ENCODE assay signal across 28 mouse cellular contexts in genomic region chr11:53623573-53623972, GRCm38 (mm10). TPM values are rescaled to one million over a fixed set of nuclear protein-coding genes. Genes with fewer than 3 reads are reported as not detected.
"Had no signal": no experiment of that assay in that cellular context is flagged by ENCODE, and none has a peak within 500 bp of the region (broad histone marks: within the 10 kb centered on the region; RNA-seq: fewer than 3 reads in every experiment).

No protein-coding gene starts in this region.

- ATAC-seq: midbrain, embryonic 13.5 days; midbrain, embryonic 15.5 days had no signal

- H3K27ac ChIP-seq: liver, embryonic 14.5 days; macrophage; midbrain, embryonic 13.5 days; midbrain, embryonic 15.5 days; neural tube, embryonic 13.5 days; neural tube, embryonic 15.5 days; stomach, embryonic 15.5 days; stomach, postnatal 0 days had no signal

- H3K4me1 ChIP-seq: midbrain, embryonic 13.5 days; midbrain, embryonic 15.5 days; neural tube, embryonic 13.5 days; neural tube, embryonic 15.5 days; stomach, embryonic 15.5 days had no signal

- H3K27me3 ChIP-seq: midbrain, embryonic 13.5 days; midbrain, embryonic 15.5 days; neural tube, embryonic 13.5 days; neural tube, embryonic 15.5 days; stomach, embryonic 15.5 days had no signal

- DNase-seq: lung, adult 18-20 months; lung, embryonic 14.5 days; lung, postnatal 10 days; lung, postnatal 36 days; retina, postnatal 1 day; right cerebral cortex, adult 18-20 months; right cerebral cortex, postnatal 25 days; thymus, adult 2 months; thymus, postnatal 25 days; thymus, postnatal 4 days had no signal

- H3K4me3 ChIP-seq: midbrain, embryonic 13.5 days; midbrain, embryonic 15.5 days; myocyte; neural tube, embryonic 13.5 days; neural tube, embryonic 15.5 days; stomach, embryonic 15.5 days had no signal

- H3K36me3 ChIP-seq: midbrain, embryonic 13.5 days; midbrain, embryonic 15.5 days; neural tube, embryonic 13.5 days; neural tube, embryonic 15.5 days; stomach, embryonic 15.5 days had no signal

- H3K9me3 ChIP-seq: midbrain, embryonic 15.5 days; neural tube, embryonic 13.5 days; neural tube, embryonic 15.5 days; stomach, embryonic 15.5 days had no signal

RNA-seq across cellular contexts. Expression of gene Il4, which starts 5.1 kb away (rescaled TPM):
- total RNA-seq: megakaryocyte progenitor cell, adult 5-6 weeks; midbrain, postnatal 0 days had no signal
- polyA plus RNA-seq: testis, adult 2 months had no signal

RNA-seq across cellular contexts. Expression of gene Il13, which starts 10.9 kb away (rescaled TPM):
- total RNA-seq: megakaryocyte progenitor cell, adult 5-6 weeks; midbrain, postnatal 0 days had no signal
- polyA plus RNA-seq: liver, embryonic 16.5 days; lung, embryonic 14.5 days; lung, embryonic 16.5 days; macrophage; midbrain, embryonic 11.5 days; midbrain, embryonic 13.5 days; midbrain, embryonic 15.5 days; midbrain, postnatal 0 days; myocyte; neural tube, embryonic 11.5 days; neural tube, embryonic 13.5 days; neural tube, embryonic 15.5 days; spleen, adult 2 months; stomach, embryonic 15.5 days; stomach, postnatal 0 days; urinary bladder, adult 2 months had no signal
